Mouse (Mus musculus) liver, adult 2 months (tissue): ENCODE measurements around the gene Secisbp2l.

Experiments used
- CTCF ChIP-seq: fragments of 200-500 bp; IDR thresholded peaks from 2 replicates; pipeline ENCODE4 v1.5.1; 2011; ENCODE audit warnings: low read depth, low read length, control low read depth
- POLR2A ChIP-seq: fragments of 200-500 bp; IDR thresholded peaks from 2 replicates; pipeline ENCODE4 v1.6.1; 2011; ENCODE audit warnings: low read length, control low read depth; ENCODE audit not compliant: insufficient read depth; ENCODE audit errors: extremely low read depth

GRCm38 (mm10) chr2:125724086-125724430 lies 58.6 kb downstream of the Secisbp2l start, which contains the start of gene Shc4:
- TF ChIP-seq CTCF (no peak), POLR2A (no peak)
